Mouse (Mus musculus) spleen, postnatal 4 days (tissue): ENCODE measurements around the gene 4930432K21Rik.
A peak's percentile ranks its signal among the peaks of the same experiment; 100 is the strongest.

ENCODE experiments used
- DNase-seq, 2 experiments: peaks; one replicate each; pipeline ENCODE4 v3.0.0; 2022; ENCODE audit warnings: low spot score in 2 of 2

The 4930432K21Rik gene

GRCm38 (mm10) chr8:84192023-84192422 lies 44.2 kb downstream of the 4930432K21Rik start:
- DNase-seq = peak in 1 of 2 experiments; percentile 32

- DNase-seq = peak; percentile 71 to 86
These were observed 44.7 kb downstream of the 4930432K21Rik start for GRCm38 (mm10) chr8:84192555-84192954.

- no peak for DNase-seq
These were observed 45.3 kb downstream of the 4930432K21Rik start for GRCm38 (mm10) chr8:84193161-84193560.

GRCm38 (mm10) chr8:84193566-84193965 lies 45.7 kb downstream of the 4930432K21Rik start:
- no peak for DNase-seq

- no peak for DNase-seq
These were observed 46.5 kb downstream of the 4930432K21Rik start for GRCm38 (mm10) chr8:84194224-84194743.

GRCm38 (mm10) chr8:84197141-84197921 lies 49.5 kb downstream of the 4930432K21Rik start:
- DNase-seq = peak; percentile 57 to 74

GRCm38 (mm10) chr8:84197922-84198774 lies 50.3 kb downstream of the 4930432K21Rik start:
- peak; percentile 84 to 92 for DNase-seq

- DNase-seq = no peak
These were observed 51.0 kb downstream of the 4930432K21Rik start for GRCm38 (mm10) chr8:84198871-84199270.

- DNase-seq = no peak
These were observed 51.7 kb downstream of the 4930432K21Rik start for GRCm38 (mm10) chr8:84199348-84200125.

GRCm38 (mm10) chr8:84200126-84200555 lies 52.3 kb downstream of the 4930432K21Rik start:
- no peak for DNase-seq

- peak; percentile 59 to 79 for DNase-seq
These were observed 53.1 kb downstream of the 4930432K21Rik start for GRCm38 (mm10) chr8:84200652-84201544.

- peak in 1 of 2 experiments; percentile 19 for DNase-seq
These were observed 53.9 kb downstream of the 4930432K21Rik start for GRCm38 (mm10) chr8:84201545-84202245.

- DNase-seq = peak in 1 of 2 experiments; percentile 25
These were observed 54.6 kb downstream of the 4930432K21Rik start for GRCm38 (mm10) chr8:84202466-84202865.

- peak; percentile 64 to 78 for DNase-seq
These were observed 55.4 kb downstream of the 4930432K21Rik start for GRCm38 (mm10) chr8:84202938-84203917.

GRCm38 (mm10) chr8:84203975-84204772 lies 56.3 kb downstream of the 4930432K21Rik start:
- DNase-seq = peak; percentile 46 to 76

GRCm38 (mm10) chr8:84205073-84205472 lies 57.2 kb downstream of the 4930432K21Rik start:
- DNase-seq = no peak

- no peak for DNase-seq
These were observed 58.8 kb downstream of the 4930432K21Rik start for GRCm38 (mm10) chr8:84206666-84207065.

GRCm38 (mm10) chr8:84207811-84208210 lies 60.0 kb downstream of the 4930432K21Rik start:
- peak; percentile 56 to 74 for DNase-seq
